Mouse (Mus musculus) ES-E14 (cell line): ENCODE measurements around the gene Adarb2.

Experiments
- MAFK ChIP-seq: IDR thresholded peaks from 2 replicates; pipeline ENCODE4 v1.6.1; 2014; ENCODE audit warnings: mild to moderate bottlenecking, low read depth, low read length, inconsistent platforms; ENCODE audit not compliant: insufficient read depth
- ZC3H11A ChIP-seq: IDR thresholded peaks from 2 replicates; pipeline ENCODE4 v1.6.1; 2012; ENCODE audit warnings: low read depth, mild to moderate bottlenecking, inconsistent platforms, low read length, borderline replicate concordance
- ZNF384 ChIP-seq: IDR thresholded peaks from 2 replicates; pipeline ENCODE4 v1.6.1; 2012; ENCODE audit warnings: low read depth, low read length, inconsistent platforms

DNA sequence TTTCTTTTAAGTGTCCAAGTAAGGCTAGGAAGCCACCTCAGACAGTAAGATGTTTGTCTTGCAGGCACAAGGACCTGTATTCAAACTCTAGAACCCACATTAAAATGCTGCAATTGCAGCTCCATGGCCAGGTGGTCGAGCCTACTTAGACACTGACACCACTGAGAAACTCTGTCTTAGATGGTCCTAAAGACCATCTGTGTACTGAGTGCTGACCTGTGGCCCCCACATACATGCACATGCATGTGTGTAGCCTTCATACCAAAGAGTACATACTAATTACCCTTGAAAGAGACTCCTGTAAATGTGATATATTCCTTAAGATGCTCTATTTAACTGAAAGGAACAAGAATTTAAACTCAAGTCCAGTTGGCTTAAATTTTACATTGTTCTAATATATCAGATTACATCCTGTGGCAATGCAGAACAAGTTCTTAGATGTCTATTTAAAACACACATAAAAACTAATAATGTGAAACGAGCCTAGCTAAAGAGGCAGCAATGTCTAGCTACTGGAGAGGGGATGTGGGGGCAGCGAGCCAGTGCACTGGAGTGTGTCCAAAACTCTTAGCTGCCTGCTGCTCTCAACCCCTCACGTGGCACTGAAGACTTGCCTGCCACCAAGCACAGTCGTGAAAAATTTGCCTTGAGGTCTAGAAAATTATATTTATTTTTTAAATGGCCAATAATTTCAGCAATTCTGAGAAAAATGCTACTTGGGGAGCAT lies 534.6 kb downstream of the Adarb2 start:
- TF ChIP-seq MAFK (no peak), ZC3H11A (no peak), ZNF384 (no peak)
